Mouse (Mus musculus): ENCODE data around the gene E330009J07Rik.
A peak's percentile ranks its signal among the peaks of the same experiment; 100 is the strongest.

The E330009J07Rik gene

DNA sequence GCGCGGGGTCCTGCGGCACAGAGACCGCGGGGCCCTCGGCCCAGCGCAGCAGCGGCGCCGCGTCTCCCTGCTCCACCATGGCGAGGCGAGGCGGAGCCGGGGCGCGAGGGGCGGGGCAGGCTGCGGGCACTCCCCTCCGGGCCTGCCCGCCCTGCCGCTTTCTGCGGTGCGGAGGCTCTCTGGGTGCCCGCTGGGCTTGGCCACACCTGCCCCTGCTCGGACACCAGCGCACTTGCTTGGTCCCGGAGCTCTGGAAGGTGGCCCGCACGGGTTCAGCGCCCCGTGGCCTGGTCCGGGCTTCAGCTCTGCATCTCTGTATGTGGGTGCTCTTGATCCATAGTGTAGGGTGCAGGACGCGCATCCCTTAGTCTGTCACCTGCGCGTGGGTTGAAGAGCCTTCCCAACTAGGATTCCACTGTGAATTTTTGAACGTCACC is at the start of gene E330009J07Rik:
E330009J07Rik (minus strand) TSS at position 89 of the 437 bp plus-strand sequence.
- DNase-seq (ENCODE audit: extremely low spot score): peak; percentile 83

- no peak for DNase-seq (ENCODE audit: extremely low spot score)
These were observed 46.4 kb upstream of the E330009J07Rik start for GRCm38 (mm10) chr6:40482318-40482717.

DNA sequence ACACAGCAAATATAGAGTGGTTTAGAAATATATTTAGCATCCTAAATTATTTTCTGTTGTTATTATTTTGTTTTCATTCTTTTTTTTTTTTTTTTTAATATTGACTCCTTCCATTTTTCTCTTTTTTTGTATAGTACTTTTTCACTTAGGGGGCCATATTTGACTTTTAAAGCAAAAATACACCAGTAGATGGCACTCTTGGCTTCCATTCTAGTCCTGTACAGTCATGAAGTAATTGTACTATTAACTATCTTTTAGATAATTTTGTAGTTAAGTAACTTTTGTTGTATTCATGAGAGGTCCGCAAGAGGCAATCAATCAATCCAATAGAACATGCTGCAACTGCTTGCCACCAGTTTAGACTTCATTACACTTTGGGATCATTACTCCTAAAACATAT is 43.8 kb upstream of the E330009J07Rik start:
- no peak for DNase-seq (ENCODE audit: extremely low spot score)

DNA sequence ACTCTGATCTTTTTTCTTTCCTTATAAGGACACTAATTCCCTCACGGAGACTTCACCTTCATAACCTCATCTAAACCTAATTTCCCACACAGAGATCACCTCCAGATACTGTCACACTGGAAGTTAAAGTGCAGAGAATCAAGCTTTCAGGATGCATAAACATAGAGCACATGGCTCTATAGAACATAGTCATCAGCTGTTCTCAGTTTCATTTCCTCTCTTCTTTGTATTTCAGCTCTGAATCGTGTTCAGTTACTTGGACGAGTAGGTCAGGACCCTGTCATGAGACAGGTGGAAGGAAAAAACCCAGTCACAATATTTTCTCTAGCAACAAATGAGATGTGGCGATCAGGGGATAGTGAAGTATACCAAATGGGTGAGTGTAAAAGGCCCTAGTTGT is 40.2 kb upstream of the E330009J07Rik start:
- DNase-seq (ENCODE audit: extremely low spot score): no peak

DNA sequence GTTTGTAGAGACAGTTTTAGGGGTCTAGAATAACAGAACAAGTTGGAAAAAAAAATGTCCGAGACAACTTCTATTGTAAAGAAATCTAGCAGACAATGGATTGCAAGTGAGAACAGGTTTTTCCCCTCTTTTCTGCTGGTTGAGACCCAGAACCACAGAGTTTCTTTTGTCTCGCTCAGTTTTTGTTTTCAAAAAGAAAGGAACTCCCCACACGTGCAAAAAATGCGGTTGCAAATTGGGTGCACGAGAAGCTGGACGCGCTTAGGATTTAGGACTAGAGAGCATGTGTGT is 35.7 kb upstream of the E330009J07Rik start:
- DNase-seq (ENCODE audit: extremely low spot score): no peak

DNA sequence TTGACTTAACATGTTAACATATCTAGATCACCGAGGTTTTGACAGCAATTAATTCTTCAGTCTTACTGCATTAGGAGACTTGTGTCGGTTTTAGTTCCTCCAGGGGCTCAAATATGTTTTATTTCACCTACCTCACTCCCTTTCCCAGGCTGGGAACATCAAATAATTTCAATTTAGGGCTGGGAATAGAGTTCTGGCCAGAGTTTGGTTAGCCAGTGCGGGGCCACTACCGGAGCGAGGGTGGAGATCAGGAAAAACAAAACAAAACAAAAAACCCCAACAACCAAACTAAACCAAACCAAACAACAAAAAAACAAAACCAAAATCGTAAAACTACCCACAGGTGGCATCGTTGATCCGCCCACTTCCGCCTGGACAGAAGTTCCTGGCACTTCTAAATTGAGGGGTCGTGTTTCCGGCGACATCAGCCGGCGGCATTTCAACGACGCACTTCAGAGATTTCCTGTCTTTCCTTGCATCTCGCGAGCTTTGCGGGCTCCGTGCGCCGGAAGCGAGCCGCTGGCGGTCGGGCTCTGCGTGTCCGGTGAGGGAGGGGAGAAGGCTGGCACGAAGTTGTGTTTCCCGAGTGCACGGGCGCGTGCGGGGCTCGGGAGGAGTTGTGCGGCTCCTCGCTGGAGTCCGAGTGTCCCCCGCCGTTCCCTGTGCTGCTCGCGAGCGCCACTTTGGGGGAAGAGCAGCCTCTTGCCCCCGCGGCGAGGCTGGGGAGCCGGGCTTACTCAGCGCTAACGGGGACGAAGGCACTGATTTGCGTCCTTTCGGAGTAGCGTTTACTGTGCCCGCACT is 35.2 kb upstream of the E330009J07Rik start, which contains the start of gene Ssbp1:
Ssbp1 (plus strand) TSS at position 437 of the 804 bp plus-strand sequence.
- DNase-seq (ENCODE audit: extremely low spot score): peak; percentile 95

DNA sequence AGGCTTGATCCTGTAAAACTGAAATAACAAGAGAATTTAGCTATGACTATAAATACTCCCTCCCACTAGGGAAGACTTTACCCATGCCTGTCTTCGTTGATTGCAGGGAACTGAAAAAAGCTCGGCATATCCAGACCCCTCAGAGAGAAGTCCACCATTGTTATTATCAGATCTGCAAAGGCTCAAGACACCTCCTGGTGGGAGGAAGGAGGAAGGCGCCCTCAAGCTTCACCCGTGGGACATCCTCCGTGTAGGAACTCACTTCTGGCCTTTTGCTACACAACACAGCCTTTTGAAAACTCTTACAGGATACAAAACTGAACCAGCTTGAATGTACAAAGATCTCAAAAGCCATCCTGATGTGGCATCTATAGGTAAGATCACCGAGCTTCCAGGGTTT is 29.8 kb upstream of the E330009J07Rik start:
- DNase-seq (ENCODE audit: extremely low spot score): no peak

DNA sequence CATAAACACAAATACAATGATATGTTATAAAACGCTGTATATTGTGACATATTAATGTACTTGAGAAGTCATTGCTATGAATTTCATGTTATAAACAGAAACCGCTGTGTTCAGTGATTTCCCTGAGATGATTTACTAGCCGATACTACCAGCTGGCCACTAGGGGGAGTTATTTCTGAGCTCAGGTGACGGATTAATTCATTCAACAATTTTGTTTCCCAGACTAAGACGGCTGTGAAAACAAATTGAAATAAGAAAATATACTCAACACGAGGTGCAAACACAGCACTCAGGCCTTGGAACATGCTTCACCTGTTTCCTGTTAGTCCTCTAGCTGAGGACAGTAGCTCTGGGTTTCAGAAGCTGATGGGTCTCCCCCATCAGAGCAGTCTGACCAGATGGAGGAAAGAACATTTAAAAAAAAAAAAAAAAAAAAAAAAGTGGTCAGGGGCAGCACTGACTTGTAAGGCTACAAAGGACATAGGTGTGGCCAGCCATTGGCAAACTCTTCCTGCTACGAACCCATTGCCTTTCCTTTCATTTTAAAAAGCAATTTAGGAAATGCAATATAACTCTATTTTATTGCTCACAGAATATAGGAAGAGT is 18.6 kb upstream of the E330009J07Rik start:
- peak; percentile 22 for DNase-seq (ENCODE audit: extremely low spot score)

GRCm38 (mm10) chr6:40448626-40449025 is 12.7 kb upstream of the E330009J07Rik start:
- no peak for DNase-seq (ENCODE audit: extremely low spot score)

GRCm38 (mm10) chr6:40443281-40443928 is 7.5 kb upstream of the E330009J07Rik start:
- DNase-seq (ENCODE audit: extremely low spot score): no peak

DNA sequence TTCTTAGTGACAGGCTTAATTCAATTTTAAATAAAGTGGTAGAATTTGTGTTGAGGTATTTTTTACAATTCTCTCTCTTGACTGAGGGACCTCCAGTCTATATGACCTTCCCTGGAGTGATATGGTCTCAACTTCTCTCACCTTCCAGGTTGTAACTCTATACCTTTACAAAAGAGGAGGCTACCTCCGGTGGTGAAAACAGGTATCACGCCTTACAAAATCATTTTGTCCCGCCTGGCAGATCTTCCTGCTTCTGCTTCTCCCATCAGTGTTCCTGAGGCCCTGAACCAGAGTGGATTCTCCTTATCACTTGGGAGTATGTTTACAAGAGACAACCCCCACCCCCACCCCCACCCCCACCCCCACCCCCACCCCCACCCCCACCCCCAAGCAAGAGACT is 5.8 kb upstream of the E330009J07Rik start:
- DNase-seq (ENCODE audit: extremely low spot score): no peak

GRCm38 (mm10) chr6:40441276-40441675 is 5.3 kb upstream of the E330009J07Rik start:
- no peak for DNase-seq (ENCODE audit: extremely low spot score)

- DNase-seq (ENCODE audit: extremely low spot score): no peak
These were observed 3.8 kb upstream of the E330009J07Rik start for GRCm38 (mm10) chr6:40439731-40440130.

- DNase-seq (ENCODE audit: extremely low spot score): no peak
These were observed 3.0 kb upstream of the E330009J07Rik start, which contains the start of gene Wee2 for GRCm38 (mm10) chr6:40438936-40439335. Gene Wee2, plus strand, starts transcription at chr6:40439088.

- peak; percentile 67 for DNase-seq (ENCODE audit: extremely low spot score)
These were observed 536 bp downstream of the E330009J07Rik start for GRCm38 (mm10) chr6:40435151-40436046.

DNA sequence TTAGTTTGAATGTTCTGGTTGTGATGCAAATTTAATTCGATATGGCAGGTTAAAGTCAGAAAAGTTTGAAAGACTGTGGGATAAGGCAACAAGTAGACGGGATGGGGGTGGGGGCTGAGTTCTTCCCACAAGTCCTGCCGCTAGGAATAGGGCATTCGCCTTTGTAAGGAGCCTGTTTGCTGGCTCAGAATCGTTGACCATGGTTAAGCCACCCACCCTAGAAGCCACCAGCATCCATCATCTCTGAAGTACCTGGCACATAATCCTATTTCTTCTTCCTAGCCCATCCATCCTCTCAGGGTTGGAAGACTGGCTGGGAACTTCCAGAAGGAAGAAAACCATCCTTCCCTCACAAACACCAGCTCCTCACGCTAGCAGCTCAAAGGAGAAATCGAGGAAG is 1.2 kb downstream of the E330009J07Rik start:
- DNase-seq (ENCODE audit: extremely low spot score): no peak

GRCm38 (mm10) chr6:40432346-40433275 is 3.3 kb downstream of the E330009J07Rik start:
- DNase-seq (ENCODE audit: extremely low spot score): no peak

GRCm38 (mm10) chr6:40431812-40432211 is 4.1 kb downstream of the E330009J07Rik start:
- no peak for DNase-seq (ENCODE audit: extremely low spot score)

DNA sequence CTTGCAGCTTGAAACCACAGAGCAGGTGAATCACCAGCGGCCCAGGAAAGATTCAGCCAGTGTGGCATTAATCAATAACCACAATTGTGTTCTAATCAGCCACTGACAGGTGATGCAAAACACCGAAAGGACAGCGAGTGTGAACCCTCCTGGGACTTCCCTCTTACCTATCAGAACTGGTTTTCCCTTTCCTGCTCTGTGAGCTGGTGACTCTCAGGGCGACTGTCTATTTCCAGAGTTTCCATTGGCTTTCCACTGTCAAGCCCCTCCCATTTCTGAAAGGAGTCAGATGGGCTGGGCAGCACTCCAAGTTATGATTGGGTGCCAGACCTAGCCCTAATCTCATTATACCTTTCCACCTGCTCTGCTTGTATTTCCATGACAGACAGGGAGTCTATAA is 4.6 kb downstream of the E330009J07Rik start:
- no peak for DNase-seq (ENCODE audit: extremely low spot score)

DNA sequence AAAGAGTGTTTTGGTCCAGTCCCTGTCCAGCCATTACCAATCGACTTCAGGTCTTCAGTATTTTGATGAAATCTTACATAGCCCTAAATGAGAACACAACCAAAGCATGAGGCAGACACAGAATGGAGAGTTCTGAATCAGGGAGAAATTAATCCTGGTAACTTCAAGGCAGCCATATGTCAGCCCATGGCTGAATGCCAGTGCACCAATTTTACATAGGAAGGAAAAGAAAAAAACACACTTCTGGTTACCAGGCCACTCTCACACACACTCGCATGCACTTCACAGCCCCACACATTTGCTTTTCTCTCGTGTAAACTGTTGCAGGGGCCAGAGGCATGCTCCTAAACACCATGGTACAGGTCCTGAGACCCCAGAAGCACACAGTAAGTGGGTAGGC is 5.1 kb downstream of the E330009J07Rik start:
- no peak for DNase-seq (ENCODE audit: extremely low spot score)

- no peak for DNase-seq (ENCODE audit: extremely low spot score)
These were observed 5.7 kb downstream of the E330009J07Rik start for GRCm38 (mm10) chr6:40430251-40430650.
